Mouse (Mus musculus) kidney, postnatal 36 days (tissue): ENCODE measurements around the gene Tmem50b.
A peak's percentile ranks its signal among the peaks of the same experiment; 100 is the strongest.
"Not testable (repeated sequence)": the region's sequence is repeated elsewhere in the genome, so short reads cannot be mapped to it uniquely, and the experiment has no call there.

Experiments
- DNase-seq, 2 experiments: peaks; one replicate each; pipeline ENCODE4 v3.0.0; 2021 to 2022; ENCODE audit warnings: mixed read lengths in 2 of 2

Gene Tmem50b

GRCm38 (mm10) chr16:91534888-91535287 is 62.7 kb downstream of the Tmem50b start:
- DNase-seq: no peak

GRCm38 (mm10) chr16:91534477-91534876 is 63.1 kb downstream of the Tmem50b start:
- peak in 1 of 2 experiments; percentile 53 for DNase-seq

DNA sequence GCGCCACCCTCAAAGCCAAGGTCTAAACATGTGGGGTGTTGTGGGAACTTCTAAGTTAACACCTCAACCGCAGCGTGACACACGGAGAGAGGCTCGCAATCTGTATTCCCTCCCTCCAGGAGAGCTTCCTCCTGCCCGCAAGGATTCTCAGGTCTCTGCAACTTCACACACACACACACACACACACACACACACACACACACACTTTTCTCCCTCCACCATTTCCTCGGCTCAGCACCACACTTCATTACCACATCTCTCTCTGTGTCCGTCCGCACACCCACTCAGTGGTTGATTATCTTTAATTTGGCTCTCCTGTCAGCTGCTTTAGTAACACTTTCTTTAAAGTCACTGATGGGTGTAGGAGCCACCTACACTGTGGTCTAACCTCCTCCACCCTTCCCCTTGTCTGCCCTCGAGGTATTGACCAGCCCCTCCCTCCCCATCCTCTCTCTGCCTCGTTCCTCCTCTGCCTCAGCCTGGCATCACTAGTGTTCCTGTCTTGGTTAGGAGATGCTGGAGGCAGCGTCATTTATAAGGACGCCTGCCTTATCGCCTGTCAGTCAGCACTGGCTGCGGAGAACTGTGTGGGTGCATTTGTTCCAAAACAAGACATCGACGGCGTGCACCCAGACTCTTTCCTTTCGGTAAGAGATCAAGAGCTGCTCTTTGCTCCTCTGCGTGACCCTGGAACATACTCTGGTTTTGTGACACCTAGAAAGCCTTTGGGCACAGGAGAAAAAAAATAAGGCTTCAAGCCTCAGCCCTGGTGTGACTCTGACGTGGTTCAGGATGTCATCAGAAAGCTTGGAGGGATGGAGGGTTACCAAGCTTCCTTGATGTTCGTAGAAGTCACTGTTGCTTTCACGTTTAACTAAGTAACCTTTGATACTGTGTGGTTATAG is 64.3 kb downstream of the Tmem50b start:
- no peak for DNase-seq

GRCm38 (mm10) chr16:91532429-91532828 is 65.2 kb downstream of the Tmem50b start:
- DNase-seq: no peak

DNA sequence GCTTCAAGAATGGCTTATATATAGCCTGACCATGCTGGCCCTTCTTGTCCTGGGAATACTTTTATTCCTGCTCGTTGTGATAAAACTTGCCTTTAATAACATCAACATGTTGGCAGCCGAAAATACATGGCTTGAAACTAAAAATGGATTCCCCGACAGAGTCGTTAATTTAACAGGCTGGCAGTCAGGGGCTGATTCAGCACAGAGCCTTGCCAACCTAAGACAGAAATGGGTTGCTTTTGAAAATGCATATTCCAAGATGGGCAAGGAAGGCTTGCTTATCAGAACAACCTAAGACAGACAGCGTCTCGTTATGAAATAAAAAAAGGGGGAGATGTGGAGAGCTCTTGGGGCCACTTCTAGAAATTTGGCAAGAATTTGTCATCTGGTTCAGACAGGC is 65.7 kb downstream of the Tmem50b start:
- no peak for DNase-seq

DNA sequence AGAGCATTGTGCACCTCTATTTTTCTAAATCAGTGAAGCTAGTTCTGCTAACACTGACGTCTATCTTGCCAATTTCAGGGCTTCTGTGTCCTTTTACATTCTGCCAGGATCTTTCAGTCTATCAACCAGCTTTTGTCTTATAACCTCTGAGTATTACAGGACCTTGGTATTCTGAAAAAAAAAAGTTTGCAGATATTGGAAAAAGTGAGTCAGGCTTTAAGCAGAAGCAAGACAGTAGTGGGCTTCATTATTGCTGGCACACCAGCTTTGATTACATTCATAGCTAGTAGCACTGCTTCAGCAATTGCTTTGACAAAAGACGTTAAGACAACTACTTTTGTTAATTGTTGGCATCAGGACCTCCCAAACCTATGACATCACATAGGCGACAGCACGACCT is 66.8 kb downstream of the Tmem50b start:
- DNase-seq: not testable (repeated sequence)

- no peak for DNase-seq
Observed at GRCm38 (mm10) chr16:91528578-91528977, 69.0 kb downstream of the Tmem50b start.

- no peak for DNase-seq
Observed at GRCm38 (mm10) chr16:91527500-91527899, 70.1 kb downstream of the Tmem50b start.

GRCm38 (mm10) chr16:91527051-91527450 is 70.5 kb downstream of the Tmem50b start:
- DNase-seq: peak; percentile 45 to 51

DNA sequence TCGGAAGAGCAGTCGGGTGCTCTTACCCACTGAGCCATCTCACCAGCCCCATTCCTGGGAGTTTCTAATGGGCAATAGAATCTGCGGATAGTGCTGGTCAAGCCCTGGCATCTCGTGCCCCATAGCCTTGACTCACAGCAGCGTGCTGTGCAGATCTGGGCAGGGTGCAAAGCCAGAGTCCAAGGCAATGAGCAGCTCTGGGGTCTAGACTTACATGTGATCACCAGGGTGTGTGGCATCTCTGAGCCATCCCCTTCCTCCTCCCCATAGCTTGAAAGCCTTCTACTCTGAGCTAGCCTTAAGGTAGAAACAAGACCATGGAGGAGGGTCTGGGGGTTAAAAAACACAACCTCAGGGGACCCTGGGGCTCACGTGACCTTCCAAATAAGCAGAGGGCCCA is 71.3 kb downstream of the Tmem50b start:
- no peak for DNase-seq
